Mouse (Mus musculus) C2C12 (cell line): Measurements from ENCODE around the gene Nfkbie.
A peak's percentile ranks its signal among the peaks of the same experiment; 100 is the strongest.

Experiments used
- CEBPB ChIP-seq: IDR thresholded peaks from one replicate; pipeline ENCODE4 v1.6.1; 2011; ENCODE audit warnings: low read depth, mild to moderate bottlenecking, control low read depth, moderate library complexity
- CTCF ChIP-seq: IDR thresholded peaks from one replicate; pipeline ENCODE4 v1.5.1; 2011; ENCODE audit not compliant: control insufficient read depth, insufficient read depth, insufficient read length
- FOSL1 ChIP-seq: IDR thresholded peaks from one replicate; pipeline ENCODE4 v1.8.0; 2011; ENCODE audit warnings: mild to moderate bottlenecking, low read length; ENCODE audit not compliant: poor library complexity, insufficient read depth, severe bottlenecking
- MAX ChIP-seq: IDR thresholded peaks from one replicate; pipeline ENCODE4 v1.6.1; 2011; ENCODE audit warnings: mild to moderate bottlenecking, control low read depth
- MYOD1 ChIP-seq: IDR thresholded peaks from one replicate; pipeline ENCODE4 v1.6.1; 2011; ENCODE audit warnings: low read depth; ENCODE audit not compliant: control insufficient read depth, insufficient read length
- MYOG ChIP-seq: IDR thresholded peaks from one replicate; pipeline ENCODE4 v1.6.1; 2011; ENCODE audit not compliant: control insufficient read depth, insufficient read length; ENCODE audit errors: extremely low read depth
- USF1 ChIP-seq: IDR thresholded peaks from one replicate; pipeline ENCODE4 v1.6.1; 2011; ENCODE audit warnings: low read depth, mild to moderate bottlenecking, control low read depth, moderate library complexity

DNA sequence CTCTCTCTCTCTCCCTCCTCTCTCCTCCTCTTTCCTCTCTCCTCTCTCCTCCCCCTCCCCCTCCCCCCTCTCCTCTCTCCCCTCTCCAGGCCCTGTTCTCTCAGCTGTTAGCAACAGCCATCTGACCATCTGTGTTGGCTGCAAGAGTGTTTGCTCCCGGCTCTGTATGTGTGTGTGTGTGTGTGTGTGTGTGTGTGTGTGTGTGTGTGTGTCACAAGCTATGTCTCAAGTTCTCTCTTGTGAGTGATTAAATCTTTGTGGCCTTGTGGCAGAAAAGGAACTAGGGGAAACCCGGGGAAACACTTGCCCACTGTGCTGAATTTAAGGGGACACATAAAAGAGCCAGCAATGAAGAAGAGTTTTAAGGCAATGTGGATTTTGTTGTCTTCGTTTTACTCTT lies 42.3 kb downstream of the Nfkbie start:
- TF ChIP-seq CTCF (no peak), CEBPB (no peak), MYOG (no peak), MAX (no peak), USF1 (no peak), MYOD1 (peak; percentile 47), FOSL1 (no peak)
